Mouse (Mus musculus) embryonic fibroblast, embryonic 13.5 days (primary cell): ENCODE data around the gene Mup6. TPM values are rescaled to one million over a fixed set of nuclear protein-coding genes. Genes with fewer than 3 reads are reported as not detected.
"Not testable (repeated sequence)": the region's sequence is repeated elsewhere in the genome, so short reads cannot be mapped to it uniquely, and the experiment has no call there.

Experiments
- H3K27ac ChIP-seq: 2 replicates; pipeline ENCODE4 v1.5.1; 2012; ENCODE audit warnings: low read length, control low read depth, inconsistent platforms; ENCODE audit not compliant: insufficient read depth
- H3K4me1 ChIP-seq: 2 replicates; pipeline ENCODE4 v1.6.1; 2011; ENCODE audit warnings: low read length; ENCODE audit not compliant: control insufficient read depth, insufficient read depth
- H3K4me3 ChIP-seq: 2 replicates; pipeline ENCODE4 v1.5.1; 2011; ENCODE audit warnings: mild to moderate bottlenecking, control low read depth, low read length; ENCODE audit not compliant: insufficient read depth
- CTCF ChIP-seq: IDR thresholded peaks from 2 replicates; pipeline ENCODE4 v1.5.1; 2011; ENCODE audit warnings: mild to moderate bottlenecking, control low read depth, low read length, moderate library complexity, borderline replicate concordance; ENCODE audit not compliant: insufficient read depth
- POLR2A ChIP-seq: IDR thresholded peaks from 2 replicates; pipeline ENCODE4 v1.6.1; 2011; ENCODE audit warnings: low read depth, mild to moderate bottlenecking, control low read depth, low read length, moderate library complexity
- polyA plus RNA-seq: library from polyadenylated mRNA; stranded (reverse); fragments of >200 nt; gene quantifications from 2 replicates; pipeline ENCODE4 v1.2.4, GENCODE M21; 2011; ENCODE audit warnings: low read depth; ENCODE audit not compliant: missing spikeins, insufficient read length

The Mup6 gene
- polyA plus RNA-seq: not detected in 2 replicates

DNA sequence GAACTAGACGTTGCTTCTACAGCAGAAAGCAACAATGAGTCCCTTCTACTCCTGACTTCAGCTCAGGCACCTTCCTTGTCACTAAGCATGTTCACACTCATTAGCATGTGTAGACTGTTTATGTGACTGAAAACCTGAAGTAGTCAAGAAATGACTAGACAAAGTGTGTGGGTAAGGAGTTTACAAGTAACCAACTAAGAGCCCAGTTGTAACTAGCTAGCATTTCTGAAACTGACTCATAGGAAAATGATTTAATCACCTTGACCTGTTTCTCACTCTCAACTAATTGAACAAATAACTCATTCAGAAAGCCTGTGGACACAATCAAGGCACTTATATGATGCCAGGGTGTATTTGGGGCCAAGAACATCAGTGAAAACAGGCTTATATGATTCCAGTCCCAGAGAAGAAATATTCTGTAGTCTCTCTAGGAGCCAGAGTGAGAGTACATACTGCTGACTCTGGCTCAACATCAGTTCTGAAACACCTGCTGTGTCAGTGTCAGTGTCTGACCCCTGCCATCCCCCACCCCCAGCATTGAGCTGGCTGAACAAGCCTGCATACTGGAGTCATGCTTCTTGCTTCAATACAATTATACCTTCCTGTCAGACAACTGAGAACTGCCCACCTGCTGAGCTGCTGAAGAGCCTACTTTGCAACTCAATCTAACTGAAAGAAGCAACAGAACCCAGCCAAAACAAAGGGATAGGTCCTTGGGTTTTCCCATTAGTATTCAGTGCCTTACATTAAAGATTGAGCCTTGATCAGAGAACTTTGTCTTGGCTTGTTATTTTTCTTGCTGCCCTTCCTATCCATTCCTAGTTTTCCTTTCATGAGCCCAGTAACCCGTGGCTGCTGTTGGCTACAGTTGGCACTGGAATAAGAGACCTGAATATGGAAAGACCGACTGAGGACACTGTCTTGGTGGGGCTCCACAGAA, at the start of gene Mup6:
Gene Mup6 (plus strand): TSS at position 890 of the 940 bp plus-strand sequence.
- H3K4me3 ChIP-seq: no peak within 1 kb of the TSS
- no peaks in the 10 kb centered on the region for H3K4me1 ChIP-seq
- no peak for TF ChIP-seq POLR2A
- no peak for TF ChIP-seq CTCF

DNA sequence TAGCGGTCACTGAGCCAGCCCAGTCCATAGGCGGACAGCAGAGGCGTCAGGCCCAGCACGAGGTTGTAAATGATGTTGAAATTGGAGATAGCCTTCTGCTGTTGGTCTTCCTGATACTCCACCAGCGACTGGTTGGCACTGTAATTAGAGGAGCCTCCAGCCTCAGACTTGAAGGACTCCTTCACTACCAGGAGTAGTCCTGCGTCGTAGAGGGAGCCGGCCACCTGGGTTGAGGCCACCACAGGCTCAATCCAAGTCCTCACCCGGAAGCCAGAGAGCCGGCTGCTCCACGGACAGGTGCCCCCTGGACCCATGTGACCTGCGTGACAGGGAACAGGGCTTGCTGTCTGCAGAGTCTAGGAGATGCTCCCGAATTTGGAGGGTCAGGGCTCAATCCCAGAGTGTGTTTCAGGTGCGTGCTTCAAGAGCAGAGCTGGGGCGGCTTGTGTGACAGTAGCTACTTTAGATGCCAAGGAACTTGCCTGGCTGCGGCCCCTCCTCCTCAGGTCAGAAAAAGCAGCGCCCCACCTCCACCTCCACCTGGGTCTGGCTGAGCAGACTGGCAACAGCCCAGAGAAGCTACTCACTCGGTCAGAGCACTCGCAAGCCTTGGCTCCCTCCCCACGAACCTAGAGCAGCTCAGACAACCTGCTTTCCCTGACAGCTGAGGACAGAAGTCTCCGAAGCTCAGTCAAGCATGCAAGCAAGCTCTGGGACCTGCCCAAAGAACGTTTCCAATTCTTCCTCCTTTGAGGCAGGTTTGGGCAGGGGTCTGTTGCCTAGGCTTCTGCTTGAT, 49.3 kb upstream of the Mup6 start, which contains the start of gene Slc46a2:
Gene Slc46a2 (minus strand): TSS at position 449 of the 796 bp plus-strand sequence.
- no peaks in the 10 kb centered on the region for H3K4me1 ChIP-seq
- H3K4me3 ChIP-seq: no peak within 1 kb of the TSS
- TF ChIP-seq POLR2A: no peak
- no peak for TF ChIP-seq CTCF
- H3K27ac ChIP-seq: no peak within 1 kb of the TSS

More for the DNA sequence above, at the start of gene Mup6:
- H3K27ac ChIP-seq: no peak within 1 kb of the TSS

DNA sequence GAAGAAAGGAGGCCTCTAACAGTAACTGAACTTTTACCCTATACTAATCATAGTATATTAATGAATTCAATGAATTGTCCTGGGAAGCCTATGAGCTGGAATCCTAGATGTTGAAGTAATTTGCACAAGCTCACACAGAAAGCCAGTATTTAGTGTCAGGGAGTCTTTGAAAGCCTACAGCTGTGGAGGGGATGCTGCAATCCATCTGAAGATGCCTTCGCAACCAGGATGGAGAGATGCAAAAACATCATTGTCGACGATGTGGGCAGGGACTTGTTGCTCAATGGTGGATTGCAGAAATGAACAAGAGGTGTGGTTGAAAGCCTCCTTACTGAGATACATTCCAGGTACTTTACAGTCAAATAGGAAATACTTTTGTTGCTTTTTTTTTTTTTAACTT, 46.1 kb upstream of the Mup6 start:
- Histone ChIP-seq H3K27ac (no peak overlapping the region), H3K4me3 (no peak overlapping the region)
- TF ChIP-seq CTCF (no peak), POLR2A (no peak)

DNA sequence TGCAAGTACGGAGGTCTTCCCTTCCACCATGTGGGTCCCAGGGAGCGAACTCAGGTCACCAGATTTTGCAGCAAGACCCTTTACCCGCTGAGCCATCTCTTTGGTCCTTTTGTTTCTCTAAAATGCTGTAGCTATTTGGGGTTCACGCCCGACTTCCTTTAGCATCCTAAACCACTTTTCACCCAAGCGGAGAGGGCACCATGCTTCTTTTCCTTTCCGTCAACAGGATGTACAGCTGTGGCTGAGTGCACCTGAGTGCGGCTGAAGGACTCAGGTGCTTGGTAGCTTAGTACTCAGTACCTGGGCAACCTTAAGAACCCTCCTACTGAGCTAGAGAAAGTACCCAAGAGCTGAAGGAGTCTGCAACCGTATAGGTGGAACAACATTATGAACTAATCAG, 39.0 kb upstream of the Mup6 start:
- Histone ChIP-seq H3K4me3 (no peak overlapping the region), H3K27ac (no peak overlapping the region), H3K4me1 (no peaks in the 10 kb centered on the region; the same call in 1 of the 2 replicates)
- no peak for TF ChIP-seq CTCF
- no peak for TF ChIP-seq POLR2A

More for the DNA sequence above, 46.1 kb upstream of the Mup6 start:
- no peaks in the 10 kb centered on the region for H3K4me1 ChIP-seq

DNA sequence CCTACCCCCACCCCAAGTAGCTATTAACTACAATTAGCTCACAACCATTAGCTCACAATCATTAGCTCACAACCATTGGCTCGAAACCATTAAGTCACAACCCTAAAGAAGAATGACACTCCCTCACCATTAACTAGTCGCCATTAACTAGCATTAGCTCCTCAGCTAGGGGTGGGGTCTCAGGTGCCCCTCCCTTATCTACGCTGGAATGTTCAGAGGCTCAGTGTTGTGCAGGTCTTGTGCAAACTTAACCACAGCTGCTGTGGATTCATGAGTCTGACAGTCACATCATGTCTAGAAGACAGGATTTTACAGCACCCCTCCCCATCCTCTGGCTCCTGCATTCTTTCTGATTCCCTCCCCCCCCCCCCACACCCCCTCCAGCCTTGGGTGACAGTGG, 36.4 kb upstream of the Mup6 start:
- Histone ChIP-seq H3K27ac (no peak overlapping the region), H3K4me3 (no peak overlapping the region), H3K4me1 (no peaks in the 10 kb centered on the region; the same call in 1 of the 2 replicates)
- TF ChIP-seq POLR2A (no peak), CTCF (no peak)

DNA sequence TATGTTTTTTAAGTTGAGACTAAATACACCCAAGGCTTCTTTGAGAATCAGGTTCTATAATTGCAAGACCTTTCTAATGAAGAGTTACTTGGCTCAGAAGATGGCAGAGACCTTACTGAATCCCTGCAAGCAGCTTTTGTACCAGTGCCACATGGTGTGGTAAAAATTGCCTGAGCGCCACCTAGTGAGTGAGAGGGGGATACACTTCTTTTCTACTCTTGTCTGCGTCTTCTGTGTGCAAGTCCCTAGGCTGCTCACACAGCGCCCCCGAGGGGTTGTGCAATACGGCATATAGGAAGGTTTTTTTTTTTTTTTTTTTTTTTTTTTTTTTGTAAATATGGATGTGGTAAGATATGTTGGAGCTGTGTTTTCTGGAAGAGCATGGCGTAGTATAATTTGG, 35.7 kb upstream of the Mup6 start:
- Histone ChIP-seq H3K4me1 (no peaks in the 10 kb centered on the region; the same call in 1 of the 2 replicates), H3K27ac (no peak overlapping the region), H3K4me3 (no peak overlapping the region)
- TF ChIP-seq CTCF (peak; percentile 63), POLR2A (no peak)

DNA sequence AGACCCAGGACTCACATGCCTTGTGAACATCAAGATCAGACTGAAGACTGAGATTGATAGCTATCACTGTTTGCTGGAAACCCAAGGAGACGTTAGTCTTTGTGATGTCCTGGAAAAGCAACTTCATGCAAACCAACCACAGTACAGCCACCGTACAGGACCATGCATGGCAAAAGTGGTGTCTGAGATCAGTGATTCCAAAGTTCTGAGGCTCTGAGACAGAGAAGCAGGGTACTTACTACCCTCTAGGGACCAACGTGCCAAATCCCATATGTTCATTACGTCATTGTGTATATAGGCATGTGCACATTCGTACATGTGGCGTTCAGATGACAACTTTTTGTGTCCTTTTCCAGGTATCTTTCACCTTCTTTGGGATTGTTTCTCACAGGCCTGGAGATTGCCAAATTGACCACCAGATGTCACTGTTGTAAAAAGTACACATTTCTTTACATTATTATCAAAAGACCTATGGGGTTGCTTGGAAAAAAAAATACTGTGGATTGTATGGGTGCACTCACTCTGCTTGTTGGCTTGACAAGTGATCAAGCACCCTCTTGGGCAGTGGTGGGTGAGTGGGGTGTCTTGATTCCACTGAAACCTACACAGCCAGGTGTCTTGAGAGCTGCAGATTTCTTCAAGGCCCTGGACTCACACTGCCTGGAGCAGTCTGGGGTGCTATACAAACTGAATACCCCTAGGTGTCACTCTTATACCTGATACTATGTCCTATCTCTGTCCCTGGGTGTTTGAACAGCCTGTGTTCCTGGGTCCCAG, 31.4 kb upstream of the Mup6 start:
- H3K4me3 ChIP-seq: no peak overlapping the region
- TF ChIP-seq POLR2A (no peak), CTCF (no peak)
- H3K4me1 ChIP-seq: no peaks in the 10 kb centered on the region
- H3K27ac ChIP-seq: no peak overlapping the region

DNA sequence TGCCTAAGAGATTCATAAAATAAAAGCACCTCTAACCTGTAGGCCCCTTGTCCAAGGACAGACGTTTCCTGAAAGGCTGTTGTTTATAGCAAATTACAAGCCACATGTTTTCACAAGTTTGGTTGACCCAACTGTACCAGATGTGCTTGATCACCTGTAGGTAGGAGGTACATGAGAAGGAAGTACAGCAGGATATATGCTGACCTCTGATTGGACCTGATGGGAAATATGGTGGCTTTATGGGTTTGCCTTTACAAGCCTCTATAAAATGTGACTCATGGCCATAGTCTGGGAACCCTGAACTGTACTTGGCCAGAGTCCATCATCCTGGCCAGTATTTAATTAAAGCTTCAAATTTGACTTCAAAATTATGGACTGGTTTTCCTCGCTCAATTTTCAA, 26.6 kb upstream of the Mup6 start:
- no peak overlapping the region for H3K27ac ChIP-seq
- TF ChIP-seq POLR2A (no peak), CTCF (no peak)
- no peaks in the 10 kb centered on the region for H3K4me1 ChIP-seq
- no peak overlapping the region for H3K4me3 ChIP-seq

DNA sequence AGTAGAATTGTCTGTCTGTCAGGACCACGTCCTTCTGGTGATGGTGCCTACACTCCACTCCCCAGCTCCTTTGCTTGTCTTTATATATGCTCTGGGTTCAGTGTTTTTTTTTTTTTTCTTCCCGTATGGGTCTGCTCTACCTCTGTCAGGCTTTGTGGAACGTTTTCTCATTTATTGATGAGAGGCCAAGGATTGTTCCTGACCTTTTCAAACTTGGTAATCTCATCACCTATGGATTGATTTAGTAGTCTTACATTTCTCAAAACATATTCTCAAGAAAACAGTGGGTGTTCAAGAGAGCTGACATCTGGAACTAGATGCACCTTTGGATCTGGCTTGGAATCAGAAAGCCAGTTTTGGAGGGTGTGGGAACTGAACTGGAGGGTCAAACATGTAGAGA, 3.5 kb upstream of the Mup6 start, which contains the start of gene Mup4:
Gene Mup4 (minus strand): TSS at position 101 of the 400 bp plus-strand sequence.
- Histone ChIP-seq H3K4me1 (no peaks in the 10 kb centered on the region), H3K27ac (no peak within 1 kb of the TSS), H3K4me3 (no peak within 1 kb of the TSS)
- TF ChIP-seq POLR2A (no peak), CTCF (no peak)

DNA sequence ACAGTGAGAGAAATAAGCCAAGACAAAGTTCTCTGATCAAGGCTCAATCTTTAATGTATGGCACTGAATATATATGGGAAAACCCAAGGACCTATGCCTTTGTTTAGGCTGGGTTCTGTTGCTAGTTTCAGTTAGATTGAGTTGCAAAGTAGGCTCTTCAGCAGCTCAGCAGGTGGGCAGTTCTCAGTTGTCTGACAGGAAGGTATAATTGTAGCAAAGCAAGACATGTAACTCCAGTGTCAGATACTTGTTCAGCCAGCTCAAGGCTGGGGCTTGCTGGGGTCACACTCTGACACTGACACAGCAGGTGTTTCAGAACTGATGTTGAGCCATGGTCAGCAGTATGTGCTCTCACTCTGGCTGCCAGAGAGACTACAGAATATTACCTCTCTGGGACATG, 33.8 kb downstream of the Mup6 start:
- H3K4me1 ChIP-seq, H3K4me3 ChIP-seq, H3K27ac ChIP-seq: not testable (repeated sequence)

DNA sequence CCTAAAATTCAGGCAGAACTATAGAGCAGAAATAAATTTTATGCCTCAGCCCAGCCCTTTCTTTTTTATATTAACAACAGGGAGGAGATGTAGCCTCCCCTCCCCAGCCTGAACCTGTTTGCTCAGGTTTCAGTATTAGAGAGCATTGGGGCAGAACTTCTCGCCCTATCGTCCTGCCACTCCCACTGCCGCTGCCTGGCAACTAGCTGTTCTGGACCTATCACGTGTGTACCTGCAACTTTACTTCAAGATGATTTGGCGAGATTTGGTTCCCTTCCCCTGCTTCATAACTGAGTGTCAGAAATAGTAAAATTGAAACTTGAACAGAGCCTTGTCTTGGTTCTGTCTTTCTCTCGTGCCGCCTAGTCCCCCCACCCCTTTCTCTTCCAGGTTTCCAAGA, 56.0 kb downstream of the Mup6 start:
- not testable (repeated sequence) for H3K4me3 ChIP-seq, H3K27ac ChIP-seq, H3K4me1 ChIP-seq

DNA sequence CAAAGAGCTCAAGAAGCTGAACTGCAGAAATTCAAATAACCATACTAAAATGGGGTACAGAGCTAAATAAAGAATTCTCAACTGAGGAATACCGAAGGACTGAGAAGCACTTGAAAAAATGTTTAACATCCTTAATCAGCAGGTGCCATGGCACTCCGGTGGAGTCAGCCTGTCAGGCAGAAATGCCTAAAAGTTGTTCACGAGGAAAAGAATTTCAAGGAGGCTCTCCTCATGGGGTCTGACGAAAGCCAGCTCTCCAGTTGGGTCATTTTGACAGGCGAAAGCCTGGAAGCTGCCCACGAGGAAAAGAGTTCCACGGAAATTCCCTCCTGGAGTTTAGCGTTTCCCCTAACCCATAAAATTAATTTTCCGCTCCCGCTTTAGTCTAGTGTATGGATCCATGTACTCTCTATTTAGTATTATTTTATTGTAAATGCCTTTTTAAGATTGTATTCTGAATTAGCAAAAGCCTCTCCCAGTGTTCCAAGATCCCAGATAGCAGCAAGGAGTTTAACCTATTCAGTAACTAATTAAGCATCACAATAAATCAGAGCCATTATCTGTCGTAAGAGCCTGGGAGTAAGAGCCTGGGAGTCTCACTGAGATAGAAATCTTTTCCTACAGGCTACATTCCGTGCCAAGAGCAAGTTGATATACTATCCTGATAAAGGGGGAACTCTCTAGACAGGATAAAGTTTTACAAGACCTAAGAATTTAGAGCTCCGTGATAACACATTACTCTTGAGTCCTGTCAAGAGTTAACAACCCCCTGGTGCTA, 65.4 kb downstream of the Mup6 start:
- not testable (repeated sequence) for H3K4me1 ChIP-seq, H3K27ac ChIP-seq, H3K4me3 ChIP-seq
